Mouse (Mus musculus): ENCODE measurements around the gene Sephs2. TPM values are rescaled to one million over a fixed set of nuclear protein-coding genes. Genes with fewer than 3 reads are reported as not detected.
A peak's percentile ranks its signal among the peaks of the same experiment; 100 is the strongest.
"Not testable (repeated sequence)": the region's sequence is repeated elsewhere in the genome, so short reads cannot be mapped to it uniquely, and the experiment has no call there.

Sephs2 gene
- polyA plus RNA-seq, 1 experiment from 2014 or later = 52.4 TPM

DNA sequence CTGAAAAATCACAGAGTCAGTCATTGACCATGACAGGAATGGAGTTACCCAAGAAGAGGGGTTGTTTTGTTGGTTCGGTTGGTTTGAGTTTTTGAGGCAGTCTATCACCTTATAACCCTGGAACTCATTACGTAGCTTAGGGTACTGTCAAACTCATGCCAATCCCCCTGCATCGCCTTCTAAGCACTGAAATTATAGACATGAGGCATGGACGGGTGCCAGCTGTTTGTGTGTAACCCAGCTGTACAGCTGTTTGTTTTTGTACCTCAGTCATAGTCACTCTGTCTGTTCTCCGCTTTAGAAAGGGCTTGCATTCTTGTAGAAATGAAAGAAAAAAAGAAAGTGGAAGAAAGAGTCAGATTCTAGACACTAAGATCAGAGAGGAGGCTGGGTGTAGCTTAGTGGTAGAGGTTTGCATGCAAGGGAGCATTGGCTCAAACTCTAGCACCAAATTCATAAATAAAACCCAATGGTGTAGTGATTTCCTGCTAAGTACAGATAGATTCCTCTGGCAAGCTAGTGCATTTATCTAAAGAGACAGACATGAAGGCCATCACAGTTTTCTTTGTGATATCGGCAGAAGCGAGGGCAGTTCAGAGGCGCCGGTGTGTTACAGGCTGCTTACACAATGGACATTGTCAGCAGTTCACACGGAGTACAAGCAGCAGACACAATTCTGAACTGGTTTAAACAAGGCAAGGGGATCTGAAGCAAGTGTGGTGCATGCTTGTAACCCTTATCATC lies 11.5 kb downstream of the Sephs2 start:
- Histone ChIP-seq H3K4me3 (replicated peaks) (no peak overlapping the region), H3K27me3 (no peaks in the 10 kb centered on the region), H3K4me2 (replicated peaks) (no peak overlapping the region), H3K27ac (no peak overlapping the region), H3K9me3 (no peaks in the 10 kb centered on the region), H3K36me3 (no peaks in the 10 kb centered on the region), H3K4me1 (replicated peaks) (peaks cover 22% of the 10 kb centered on the region), H3K9ac (replicated peaks) (no peak overlapping the region)
- ATAC-seq = no peak
- 86% methylated on average over 10 of the region's 10 CpGs for WGBS

DNA sequence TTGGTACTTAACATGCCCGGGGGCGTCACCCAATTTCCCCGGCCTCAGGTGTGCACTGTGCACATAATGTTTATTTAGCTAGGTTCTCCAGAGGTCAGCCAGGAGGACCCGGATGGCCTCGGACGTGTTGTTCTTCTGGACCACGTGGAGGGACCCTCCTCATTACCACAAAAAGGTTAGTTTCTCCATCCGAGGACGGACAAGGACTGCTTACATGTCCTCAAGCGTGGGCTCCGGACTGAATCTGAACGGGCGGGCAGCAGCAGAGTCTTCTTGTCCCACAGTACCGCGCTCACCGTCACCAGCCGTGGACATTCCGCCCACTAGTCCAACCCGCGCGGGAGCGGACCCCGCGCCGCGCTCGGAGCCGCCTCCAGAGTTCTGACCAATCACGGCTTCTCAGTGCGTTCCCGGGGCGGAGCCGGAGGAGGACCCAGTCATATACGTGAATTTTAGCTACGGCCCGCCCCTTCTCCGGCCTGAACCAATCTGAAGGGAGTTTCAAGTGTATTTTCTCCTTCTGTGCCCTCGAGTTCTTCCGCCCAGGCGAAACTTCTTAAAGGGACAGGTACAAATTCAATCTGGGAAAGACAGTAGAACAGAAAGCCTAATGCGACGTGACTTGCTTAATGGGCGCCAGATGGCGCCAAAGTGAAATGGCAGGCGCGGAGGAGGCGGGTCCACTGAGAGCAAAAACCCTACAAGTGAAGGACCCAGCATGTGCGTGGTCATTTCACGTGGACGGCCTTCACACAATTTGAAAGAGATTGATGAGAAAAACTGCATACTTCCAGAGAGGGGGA lies 13.3 kb downstream of the Sephs2 start, which contains the start of gene Dctpp1:
Gene Dctpp1 (minus strand): TSS at position 401 of the 803 bp plus-strand sequence.
- Histone ChIP-seq H3K36me3 (peaks cover 9% of the 10 kb centered on the region), H3K4me1 (replicated peaks) (peaks cover 22% of the 10 kb centered on the region), H3K9ac (replicated peaks) (peak within 1 kb of the TSS; percentile 73), H3K27me3 (no peaks in the 10 kb centered on the region), H3K27ac (0 out of 2 replicates have a peak within 1 kb of the TSS, but pooled peaks have one; percentile 5), H3K4me3 (replicated peaks) (peak within 1 kb of the TSS; percentile 59), H3K4me2 (replicated peaks) (peak within 1 kb of the TSS; percentile 83), H3K9me3 (no peaks in the 10 kb centered on the region)
- ATAC-seq = peak; percentile 99
- under 1% methylated on average over 50 of the region's 50 CpGs for WGBS

DNA sequence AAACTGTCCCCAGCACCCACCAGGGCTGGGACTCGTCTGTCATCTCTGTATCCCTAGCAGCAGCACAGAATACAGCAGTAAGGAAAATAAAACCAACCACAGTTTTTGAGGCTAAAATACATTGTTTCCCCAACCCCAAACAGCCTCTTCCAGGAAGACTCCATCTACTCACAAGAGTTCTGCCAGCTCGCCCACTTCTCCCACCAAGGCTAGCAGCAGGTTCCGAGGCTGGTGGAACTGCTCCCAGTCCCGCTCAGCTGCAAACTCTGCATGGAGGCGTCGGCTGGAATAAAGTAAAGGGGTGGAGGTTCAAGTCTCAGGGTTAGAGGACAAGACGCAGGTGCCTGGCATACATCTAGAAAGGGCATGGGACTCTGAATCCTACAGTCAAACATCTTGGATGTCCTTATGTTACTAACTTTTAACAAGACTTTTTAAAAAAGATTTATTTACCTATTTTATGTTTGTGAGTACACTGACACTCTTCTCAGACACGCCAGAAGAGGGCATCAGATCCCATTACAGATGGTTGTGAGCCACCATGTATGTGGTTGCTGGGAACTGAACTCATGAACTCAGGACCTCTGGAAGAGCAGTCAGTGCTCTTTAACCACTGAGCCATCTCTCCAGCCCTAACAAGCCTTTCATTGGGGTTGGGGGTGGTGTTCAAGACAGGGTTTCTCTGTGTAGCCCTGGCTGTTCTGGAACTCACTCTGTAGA lies 14.5 kb downstream of the Sephs2 start:
- Histone ChIP-seq H3K27me3 (no peaks in the 10 kb centered on the region), H3K4me2 (replicated peaks) (peak overlapping the region; percentile 83)

DNA sequence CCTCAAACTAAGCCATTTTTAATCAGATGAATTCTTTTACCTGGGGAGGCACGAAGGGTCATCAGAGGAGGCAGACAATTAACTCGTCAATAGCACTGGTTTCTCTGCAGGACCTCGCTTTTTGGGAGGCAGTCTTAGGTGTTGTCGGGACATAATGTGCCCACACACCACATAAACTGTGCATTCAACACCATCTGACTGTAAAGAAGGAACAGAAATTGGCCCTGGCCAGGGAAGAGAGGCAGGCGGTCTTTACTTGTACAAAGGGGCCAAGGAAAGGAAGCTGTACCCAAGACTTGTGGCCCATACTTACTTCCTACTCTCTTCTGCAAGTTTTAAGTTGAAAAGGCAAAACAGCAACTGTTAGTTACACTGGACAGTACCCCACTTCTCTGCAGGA lies 17.3 kb downstream of the Sephs2 start:
- no peak overlapping the region for H3K9ac ChIP-seq (replicated peaks)
- 91% methylated on average over 5 of the region's 5 CpGs for WGBS
- no peak overlapping the region for H3K4me3 ChIP-seq (replicated peaks)
- no peak overlapping the region for H3K27ac ChIP-seq
- peaks cover 9% of the 10 kb centered on the region for H3K36me3 ChIP-seq
- H3K4me2 ChIP-seq (replicated peaks) = no peak overlapping the region
- H3K9me3 ChIP-seq = no peaks in the 10 kb centered on the region
- no peaks in the 10 kb centered on the region for H3K27me3 ChIP-seq
- peaks cover 37% of the 10 kb centered on the region for H3K4me1 ChIP-seq (replicated peaks)
- no peak for ATAC-seq

More for the DNA sequence above, 14.5 kb downstream of the Sephs2 start:
- Histone ChIP-seq H3K27ac (no peak overlapping the region), H3K9ac (replicated peaks) (peak overlapping the region; percentile 73), H3K36me3 (peaks cover 9% of the 10 kb centered on the region), H3K9me3 (no peaks in the 10 kb centered on the region), H3K4me3 (replicated peaks) (peak overlapping the region; percentile 59), H3K4me1 (replicated peaks) (peaks cover 31% of the 10 kb centered on the region)
- WGBS = 75% methylated on average over 8 of the region's 8 CpGs
- no peak for ATAC-seq

DNA sequence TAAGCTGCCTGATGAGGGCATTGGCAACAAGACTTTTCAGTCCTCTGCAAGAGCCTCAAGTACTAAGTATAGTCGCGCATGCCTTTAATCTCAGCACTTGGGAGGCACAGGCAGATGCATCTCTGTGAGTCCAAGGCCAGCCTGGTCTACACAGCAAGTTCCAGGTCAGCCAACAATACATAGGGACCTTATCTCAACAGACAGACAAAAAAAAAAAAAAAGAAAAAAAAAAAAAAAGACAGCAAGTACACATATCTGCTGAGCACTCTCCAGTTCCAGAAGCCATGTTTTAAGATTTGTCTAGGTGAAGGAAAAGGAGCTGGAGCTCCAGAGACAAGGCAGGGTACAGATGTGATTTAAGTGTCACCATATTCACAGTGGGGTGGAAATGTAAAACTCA lies 17.9 kb downstream of the Sephs2 start:
- Histone ChIP-seq H3K9me3 (no peaks in the 10 kb centered on the region), H3K4me2 (replicated peaks) (no peak overlapping the region), H3K36me3 (peaks cover 9% of the 10 kb centered on the region), H3K27ac (no peak overlapping the region), H3K4me3 (replicated peaks) (no peak overlapping the region), H3K27me3 (no peaks in the 10 kb centered on the region), H3K9ac (replicated peaks) (no peak overlapping the region), H3K4me1 (replicated peaks) (peaks cover 33% of the 10 kb centered on the region)
- ATAC-seq = no peak
- WGBS = 92% methylated on average over 2 of the region's 2 CpGs

DNA sequence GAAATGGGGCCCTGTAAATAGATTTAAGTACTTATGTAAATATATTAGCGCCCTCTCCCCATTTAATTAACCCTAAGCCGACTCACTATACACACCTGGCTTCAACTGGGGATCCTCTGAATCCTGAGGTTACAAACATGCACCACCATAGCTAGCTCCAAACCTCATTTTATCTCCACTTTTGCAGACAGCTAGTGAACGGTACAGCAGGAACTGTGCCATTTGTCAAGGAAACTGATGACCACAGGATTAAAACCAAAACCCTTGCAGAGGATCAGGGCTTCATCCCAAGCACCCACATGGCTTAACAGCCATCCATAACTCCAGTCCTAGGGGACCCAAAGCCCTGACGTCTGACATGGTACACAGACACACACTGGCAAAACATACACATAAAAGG lies 18.8 kb downstream of the Sephs2 start:
- Histone ChIP-seq H3K4me2 (replicated peaks) (peak overlapping the region; percentile 85), H3K27ac (peak overlapping the region; percentile 92), H3K4me1 (replicated peaks) (peaks cover 30% of the 10 kb centered on the region), H3K9me3 (no peaks in the 10 kb centered on the region), H3K9ac (replicated peaks) (peak overlapping the region; percentile 81), H3K36me3 (peaks cover 9% of the 10 kb centered on the region), H3K4me3 (replicated peaks) (peak overlapping the region; percentile 60), H3K27me3 (no peaks in the 10 kb centered on the region)
- 31% methylated on average over 4 of the region's 4 CpGs for WGBS
- no peak for ATAC-seq

DNA sequence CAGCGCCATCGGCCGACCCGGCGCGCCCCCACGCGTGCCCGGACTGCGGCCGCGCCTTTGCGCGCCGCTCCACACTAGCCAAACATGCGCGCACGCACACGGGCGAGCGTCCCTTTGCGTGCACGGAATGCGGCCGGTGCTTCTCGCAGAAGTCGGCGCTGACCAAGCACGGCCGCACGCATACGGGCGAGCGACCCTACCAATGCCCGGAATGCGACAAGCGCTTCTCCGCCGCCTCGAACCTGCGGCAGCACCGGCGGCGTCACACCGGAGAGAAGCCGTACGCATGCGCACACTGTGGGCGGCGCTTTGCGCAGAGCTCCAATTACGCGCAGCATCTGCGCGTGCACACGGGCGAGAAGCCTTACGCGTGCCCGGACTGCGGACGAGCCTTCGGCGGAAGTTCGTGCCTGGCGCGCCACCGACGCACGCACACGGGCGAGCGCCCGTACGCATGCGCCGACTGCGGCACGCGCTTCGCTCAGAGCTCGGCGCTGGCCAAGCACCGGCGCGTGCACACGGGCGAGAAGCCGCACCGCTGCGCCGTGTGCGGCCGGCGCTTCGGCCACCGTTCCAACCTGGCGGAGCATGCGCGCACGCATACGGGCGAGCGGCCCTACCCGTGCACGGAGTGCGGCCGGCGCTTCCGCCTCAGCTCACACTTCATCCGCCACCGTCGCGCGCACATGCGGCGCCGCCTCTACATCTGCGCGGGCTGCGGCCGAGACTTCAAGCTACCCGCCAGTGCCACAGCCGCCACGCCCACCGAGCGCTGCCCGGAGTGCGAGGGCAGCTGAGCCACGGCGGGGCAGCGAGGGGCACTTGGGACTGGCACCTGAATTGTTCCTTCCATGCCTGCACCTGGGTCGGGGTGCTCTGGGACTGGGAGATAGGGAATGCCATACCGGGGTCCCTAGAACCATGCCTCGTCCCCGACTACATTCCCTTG lies 19.8 kb downstream of the Sephs2 start:
- Histone ChIP-seq H3K4me2 (replicated peaks) (peak overlapping the region; percentile 85), H3K4me3 (replicated peaks) (peak overlapping the region; percentile 60), H3K36me3 (peaks cover 18% of the 10 kb centered on the region), H3K9me3 (no peaks in the 10 kb centered on the region), H3K27ac (peak overlapping the region; percentile 92), H3K27me3 (no peaks in the 10 kb centered on the region), H3K4me1 (replicated peaks) (peaks cover 21% of the 10 kb centered on the region), H3K9ac (replicated peaks) (peak overlapping the region; percentile 81)
- WGBS = 1% methylated on average over 136 of the region's 136 CpGs
- peak; percentile 98 for ATAC-seq

DNA sequence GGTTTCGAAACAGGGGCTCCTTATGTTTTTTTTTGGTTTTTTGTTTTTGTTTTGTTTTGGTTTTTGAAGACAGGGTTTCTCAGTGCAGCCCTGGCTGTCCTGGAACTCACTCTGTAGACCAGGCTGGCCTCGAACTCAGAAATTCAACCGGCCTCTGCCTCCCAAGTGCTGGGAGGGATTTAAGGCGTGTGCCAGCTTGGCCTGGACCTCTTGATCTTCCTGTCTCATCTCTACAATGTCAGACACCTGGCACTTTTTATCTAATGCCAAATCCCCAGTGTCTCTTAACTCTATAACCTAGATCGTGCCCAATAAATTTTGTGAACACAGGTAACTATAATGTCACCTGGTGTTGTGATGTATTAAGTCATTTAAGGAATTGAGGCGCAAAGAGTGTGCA lies 20.5 kb downstream of the Sephs2 start:
- no peak for ATAC-seq
- WGBS = 81% methylated on average over 6 of the region's 6 CpGs

DNA sequence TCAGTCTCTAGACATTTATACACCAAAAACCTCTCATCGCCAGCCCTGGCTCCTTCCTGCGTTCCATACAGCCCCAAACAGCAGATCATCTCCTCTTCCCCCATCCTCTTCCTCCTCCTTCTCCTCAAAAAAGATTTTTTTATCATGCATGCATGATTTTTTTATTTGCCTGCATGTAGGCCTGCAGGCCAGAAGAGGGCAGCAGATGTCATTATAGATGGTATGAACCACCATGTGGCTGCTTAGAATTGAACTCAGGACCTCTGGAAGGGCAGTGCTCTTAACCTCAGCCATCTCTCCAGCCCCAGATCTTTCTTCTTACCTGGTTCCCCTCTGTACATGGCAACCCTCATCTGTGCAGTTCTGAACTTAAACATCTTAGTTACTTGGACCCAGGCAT lies 21.4 kb downstream of the Sephs2 start:
- 97% methylated on average over 2 of the region's 2 CpGs for WGBS
- no peak for ATAC-seq
- H3K4me2 ChIP-seq (replicated peaks) = no peak overlapping the region
- H3K4me3 ChIP-seq (replicated peaks) = no peak overlapping the region
- no peak overlapping the region for H3K27ac ChIP-seq
- peaks cover 15% of the 10 kb centered on the region for H3K4me1 ChIP-seq (replicated peaks)
- H3K36me3 ChIP-seq = peaks cover 18% of the 10 kb centered on the region
- H3K27me3 ChIP-seq = no peaks in the 10 kb centered on the region
- no peak overlapping the region for H3K9ac ChIP-seq (replicated peaks)
- no peaks in the 10 kb centered on the region for H3K9me3 ChIP-seq

More for the DNA sequence above, 20.5 kb downstream of the Sephs2 start:
- Histone ChIP-seq H3K36me3 (peaks cover 18% of the 10 kb centered on the region), H3K27me3 (no peaks in the 10 kb centered on the region), H3K27ac (peak overlapping the region; percentile 92), H3K9ac (replicated peaks) (peak overlapping the region; percentile 81), H3K4me2 (replicated peaks) (peak overlapping the region; percentile 85), H3K4me3 (replicated peaks) (peak overlapping the region; percentile 60), H3K9me3 (no peaks in the 10 kb centered on the region), H3K4me1 (replicated peaks) (peaks cover 15% of the 10 kb centered on the region)

DNA sequence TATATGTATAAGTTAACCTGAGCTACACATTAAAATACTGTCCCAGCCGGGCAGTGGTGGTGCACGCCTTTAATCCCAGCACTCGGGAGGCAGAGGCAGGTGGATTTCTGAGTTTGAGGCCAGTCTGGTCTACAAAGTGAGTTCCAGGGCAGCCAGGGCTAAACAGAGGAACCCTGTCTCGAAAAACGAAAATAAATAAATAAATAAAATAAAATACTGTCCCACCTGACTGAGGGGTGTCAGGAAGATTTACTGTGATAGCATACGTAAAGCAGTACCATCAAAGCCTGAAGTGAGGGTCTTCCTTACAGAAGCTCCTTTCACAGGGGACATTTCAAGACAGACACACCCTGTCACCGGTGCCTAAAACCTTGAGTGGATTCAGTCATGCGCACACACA lies 23.3 kb downstream of the Sephs2 start:
- Histone ChIP-seq H3K36me3 (peaks cover 24% of the 10 kb centered on the region), H3K4me1 (replicated peaks) (peaks cover 29% of the 10 kb centered on the region)
- WGBS = 96% methylated on average over 8 of the region's 8 CpGs
- H3K27ac ChIP-seq; H3K9ac ChIP-seq (replicated peaks); H3K27me3 ChIP-seq; ATAC-seq; H3K4me2 ChIP-seq (replicated peaks); H3K9me3 ChIP-seq; H3K4me3 ChIP-seq (replicated peaks): not testable (repeated sequence)
